Mouse (Mus musculus) heart, adult 2 months (tissue): ENCODE results near the gene Dcst1. TPM values are rescaled to one million over a fixed set of nuclear protein-coding genes. Genes with fewer than 3 reads are reported as not detected.

Experiments
- DNase-seq, 2 experiments: peaks; one replicate each; pipeline ENCODE4 v3.0.0; 2021
- H3K27ac ChIP-seq: fragments of 200-600 bp; 2 replicates; pipeline ENCODE4 v1.8.1; 2022
- H3K27me3 ChIP-seq: fragments of 200-500 bp; 2 replicates; pipeline ENCODE4 v1.6.1; 2012; ENCODE audit warnings: mild to moderate bottlenecking, low read length, inconsistent platforms, mixed read lengths; ENCODE audit not compliant: control insufficient read depth, insufficient read depth
- H3K36me3 ChIP-seq: fragments of 200-500 bp; 2 replicates; pipeline ENCODE4 v1.6.1; 2012; ENCODE audit warnings: low read length, inconsistent platforms; ENCODE audit not compliant: control insufficient read depth, insufficient read depth
- H3K4me1 ChIP-seq: fragments of 200-500 bp; 2 replicates; pipeline ENCODE4 v1.6.1; 2011; ENCODE audit warnings: low read length; ENCODE audit not compliant: control insufficient read depth, insufficient read depth
- H3K4me3 ChIP-seq: fragments of 200-600 bp; 2 replicates; pipeline ENCODE4 v1.8.1; 2022
- H3K79me2 ChIP-seq: fragments of 200-500 bp; replicated peaks from 2 replicates; pipeline ENCODE4 v1.6.1; 2012; ENCODE audit warnings: mild to moderate bottlenecking, inconsistent platforms, low read length, moderate library complexity, mixed read lengths; ENCODE audit not compliant: control insufficient read depth, insufficient read depth
- H3K9ac ChIP-seq: fragments of 200-500 bp; 2 replicates; pipeline ENCODE4 v1.6.1; 2012; ENCODE audit warnings: low read depth, mild to moderate bottlenecking, control low read depth, inconsistent platforms, low read length, mixed read lengths
- CTCF ChIP-seq: fragments of 200-600 bp; IDR thresholded peaks from 2 replicates; pipeline ENCODE4 v1.8.1; 2022; ENCODE audit warnings: antibody characterized with exemption, mild to moderate bottlenecking, moderate library complexity
- EP300 ChIP-seq: fragments of 200-500 bp; IDR thresholded peaks from 2 replicates; pipeline ENCODE4 v1.6.1; 2011; ENCODE audit warnings: low read depth, low read length, control low read depth; ENCODE audit not compliant: insufficient read depth
- POLR2A ChIP-seq: fragments of 200-500 bp; IDR thresholded peaks from 2 replicates; pipeline ENCODE4 v1.6.1; 2011; ENCODE audit warnings: mild to moderate bottlenecking, low read depth, low read length, control low read depth; ENCODE audit not compliant: insufficient read depth
- WGBS: fragments of 180-500 bp; shearing (Covaris S2); methylation state at CpG from one replicate; pipeline ENCODE4 v1.1.7; 2018; 5-methylcytosine and 5-hydroxymethylcytosine counted together
- intact Hi-C: fragments of 180-260 bp; cut with DNase I; formaldehyde crosslinking; loops from one replicate; pipeline ENCODE4 v1.15.1; 2025
- polyA plus RNA-seq: library from polyadenylated mRNA; depleted of rRNA; stranded (reverse); fragments of >200 nt; gene quantifications from 2 replicates; pipeline ENCODE4 v1.2.3, GENCODE M21; 2012
- total RNA-seq, 2 experiments: library from RNA; stranded (reverse); gene quantifications; 2 replicates each; pipeline ENCODE4 v1.2.3; 2021

Gene Dcst1
- total and polyA plus RNA-seq, 3 experiments, result 0.23 TPM; not detected in 2

- intact Hi-C loops, result loop anchor here (1.0 kb wide), 1 partner anchor 107 kb away; no protein-coding TSS in a partner anchor
- no peaks in the 10 kb centered on the region for H3K36me3 ChIP-seq
- peak overlapping the region; percentile 77 for H3K9ac ChIP-seq
- WGBS, result 4% methylated on average over 29 of the region's 29 CpGs
- H3K79me2 ChIP-seq, result no peaks in the 10 kb centered on the region
- H3K4me3 ChIP-seq, result peak overlapping the region; percentile 51
- H3K27me3 ChIP-seq, result no peaks in the 10 kb centered on the region
- peak; percentile 84 to 85 for DNase-seq
- H3K27ac ChIP-seq, result peak overlapping the region; percentile 67
- H3K4me1 ChIP-seq, result 0 out of 2 replicates have a peak, but pooled peaks cover 1% of the 10 kb centered on the region
- TF ChIP-seq POLR2A (no peak), EP300 (peak; percentile 29; the same call in 1 of the 2 replicates), CTCF (peak; percentile 99)
Observed at GRCm38 (mm10) chr3:89378394-89379067, 13.5 kb upstream of the Dcst1 start.

- no peak overlapping the region for H3K9ac ChIP-seq
- no peaks in the 10 kb centered on the region for H3K27me3 ChIP-seq
- intact Hi-C loops, result loop anchor here (1.0 kb wide), 1 partner anchor 107 kb away; no protein-coding TSS in a partner anchor
- 0 out of 2 replicates have a peak, but pooled peaks cover 1% of the 10 kb centered on the region for H3K4me1 ChIP-seq
- 88% methylated on average over 4 of the region's 4 CpGs for WGBS
- H3K79me2 ChIP-seq, result no peaks in the 10 kb centered on the region
- no peak overlapping the region for H3K27ac ChIP-seq
- TF ChIP-seq EP300 (no peak), CTCF (no peak)
- DNase-seq, result no peak
- H3K4me3 ChIP-seq, result no peak overlapping the region
- no peaks in the 10 kb centered on the region for H3K36me3 ChIP-seq
Observed at GRCm38 (mm10) chr3:89377831-89378230, 12.8 kb upstream of the Dcst1 start.

DNA sequence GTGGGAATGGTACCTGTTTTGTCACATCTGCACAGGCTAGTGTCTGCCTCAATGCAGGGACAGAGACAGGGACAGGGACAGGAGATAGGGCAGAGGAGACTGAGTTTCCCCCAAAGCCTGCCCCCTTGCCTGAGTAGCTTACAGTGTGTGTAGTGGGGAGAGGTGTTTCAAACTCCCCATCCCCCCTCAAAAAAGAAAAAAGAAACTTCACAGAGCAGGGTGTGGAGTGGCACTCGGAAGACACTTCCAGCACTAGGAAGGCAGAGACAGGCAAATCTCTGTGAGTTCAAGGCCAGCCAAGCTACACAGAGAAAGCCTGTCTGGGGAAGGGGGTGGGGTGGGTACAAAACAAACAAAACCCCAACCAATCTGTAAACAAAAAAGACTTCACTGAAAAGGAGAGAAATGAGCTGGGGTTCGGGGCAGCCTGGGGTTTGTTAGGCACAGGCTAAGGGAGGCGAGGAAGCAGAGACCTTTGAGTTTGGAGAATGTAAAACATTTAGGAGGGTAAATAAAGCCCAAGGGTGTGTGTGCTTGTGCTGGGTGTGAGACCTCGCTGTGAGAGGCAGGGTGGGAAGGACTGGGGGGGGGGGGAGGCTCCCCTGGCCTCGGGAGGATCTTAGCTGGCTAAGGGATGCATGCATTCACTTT, 8.7 kb upstream of the Dcst1 start:
- intact Hi-C loops, result no loop called here
- Histone ChIP-seq H3K27me3 (no peaks in the 10 kb centered on the region), H3K9ac (no peak overlapping the region), H3K79me2 (no peaks in the 10 kb centered on the region), H3K4me1 (no peaks in the 10 kb centered on the region), H3K27ac (no peak overlapping the region), H3K4me3 (no peak overlapping the region), H3K36me3 (no peaks in the 10 kb centered on the region)
- no peak for DNase-seq
- WGBS, result 55% methylated on average over 5 of the region's 5 CpGs
- no peak for TF ChIP-seq POLR2A
- no peak for TF ChIP-seq EP300
- TF ChIP-seq CTCF, result no peak

DNA sequence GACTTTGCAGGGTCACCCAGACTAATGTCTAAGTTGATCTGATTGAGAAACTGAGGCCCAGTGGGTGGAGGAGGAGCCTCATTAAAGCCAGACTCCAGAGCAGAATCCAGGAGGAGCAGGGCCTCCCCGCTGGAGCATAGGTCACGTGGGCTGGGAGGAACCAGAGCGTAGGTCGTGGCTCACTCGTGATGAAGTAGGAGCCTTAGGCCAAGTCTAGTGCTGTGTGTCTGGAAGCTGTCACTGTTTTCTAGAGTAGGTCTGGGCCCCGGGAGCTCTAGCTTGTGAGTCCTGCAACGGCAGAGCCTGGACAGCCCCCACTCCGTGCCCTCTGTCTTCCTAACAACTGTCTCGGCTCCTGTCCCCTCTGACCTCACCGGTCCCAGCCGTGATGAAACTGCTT, 2.3 kb upstream of the Dcst1 start:
- no peaks in the 10 kb centered on the region for H3K4me1 ChIP-seq
- intact Hi-C loops, result no loop called here
- WGBS, result 63% methylated on average over 11 of the region's 11 CpGs

GRCm38 (mm10) chr3:89365486-89366414, 697 bp upstream of the Dcst1 start:
- DNase-seq, result no peak
- WGBS, result 82% methylated on average over 20 of the region's 20 CpGs

More for the DNA sequence above, 2.3 kb upstream of the Dcst1 start:
- H3K79me2 ChIP-seq, result no peaks in the 10 kb centered on the region
- no peaks in the 10 kb centered on the region for H3K36me3 ChIP-seq
- DNase-seq, result no peak
- H3K27me3 ChIP-seq, result no peaks in the 10 kb centered on the region
- no peak for TF ChIP-seq POLR2A
- TF ChIP-seq CTCF, result no peak
- TF ChIP-seq EP300, result no peak
- no peak overlapping the region for H3K4me3 ChIP-seq
- no peak overlapping the region for H3K27ac ChIP-seq
- H3K9ac ChIP-seq, result no peak overlapping the region

More at GRCm38 (mm10) chr3:89365486-89366414, 697 bp upstream of the Dcst1 start:
- Histone ChIP-seq H3K79me2 (no peaks in the 10 kb centered on the region), H3K4me1 (no peaks in the 10 kb centered on the region), H3K27ac (no peak overlapping the region), H3K27me3 (no peaks in the 10 kb centered on the region), H3K4me3 (no peak overlapping the region), H3K9ac (no peak overlapping the region), H3K36me3 (no peaks in the 10 kb centered on the region)
- TF ChIP-seq CTCF, result no peak
- TF ChIP-seq EP300, result no peak
- no peak for TF ChIP-seq POLR2A
- intact Hi-C loops, result no loop called here
